Mouse (Mus musculus) heart, postnatal 36 days (tissue): ENCODE data around the gene Tmem69. TPM values are rescaled to one million over a fixed set of nuclear protein-coding genes. Genes with fewer than 3 reads are reported as not detected.

Experiments used
- DNase-seq, 2 experiments: peaks; one replicate each; pipeline ENCODE4 v3.0.0; 2021 to 2022
- intact Hi-C: fragments of 180-260 bp; cut with DNase I; formaldehyde crosslinking; loops from one replicate; pipeline ENCODE4 v1.15.1; 2025
- total RNA-seq, 2 experiments: library from RNA; stranded (reverse); gene quantifications; 2 replicates each; pipeline ENCODE4 v1.2.3; 2021

Tmem69 gene
- total RNA-seq: 10 to 100 TPM; 21.2 to 26.4 TPM

DNA sequence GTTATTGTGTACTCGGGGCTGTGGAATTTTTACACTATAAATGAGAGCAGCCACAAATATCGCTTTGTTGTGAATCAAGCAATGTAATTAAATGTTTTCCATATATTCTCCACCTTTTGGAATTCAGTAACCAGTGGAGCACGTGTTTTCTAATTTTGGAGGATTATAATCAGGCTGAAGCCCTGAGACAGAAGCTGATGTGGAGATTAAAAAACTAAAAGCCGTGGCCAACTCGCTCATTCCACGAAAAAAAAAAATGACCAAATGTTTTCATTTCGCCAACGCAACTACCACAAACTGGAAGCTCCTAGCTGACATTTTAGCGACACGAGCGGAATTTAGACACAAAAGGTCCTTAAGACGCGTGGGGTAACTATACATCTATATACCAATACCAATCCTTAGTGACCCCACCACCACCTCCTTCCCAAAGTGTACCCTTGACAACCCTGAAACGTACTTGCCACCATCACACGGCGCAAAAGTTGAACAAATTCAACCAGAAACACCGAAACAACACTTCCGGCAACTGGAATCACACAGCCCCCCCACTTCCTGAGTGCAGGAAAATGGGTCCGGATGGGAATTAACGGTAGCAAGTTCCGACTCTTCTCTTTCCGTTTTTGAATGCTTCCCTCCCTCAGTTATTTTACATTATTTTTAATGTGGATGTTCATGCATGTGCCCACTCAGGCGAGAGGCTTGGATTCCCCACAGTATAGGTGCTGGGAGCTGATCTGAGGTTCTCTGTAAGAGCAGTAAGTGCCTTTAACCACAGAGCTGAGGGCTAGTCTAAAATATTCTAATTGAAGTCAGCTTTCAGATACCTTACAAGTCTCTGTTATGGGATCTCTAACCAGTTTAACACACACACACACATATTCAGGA lies at the start of gene Tmem69:
Gene Tmem69, minus strand, starts transcription at position 524 of the 888 bp plus-strand sequence.
- DNase-seq: peak; percentile 74 to 80
- intact Hi-C loops: loop anchor here (1.0 to 5.0 kb wide), 4 partner anchors 48 to 393 kb away; partner anchors contain the start of genes Ipp, Mast2 and Prdx1

DNA sequence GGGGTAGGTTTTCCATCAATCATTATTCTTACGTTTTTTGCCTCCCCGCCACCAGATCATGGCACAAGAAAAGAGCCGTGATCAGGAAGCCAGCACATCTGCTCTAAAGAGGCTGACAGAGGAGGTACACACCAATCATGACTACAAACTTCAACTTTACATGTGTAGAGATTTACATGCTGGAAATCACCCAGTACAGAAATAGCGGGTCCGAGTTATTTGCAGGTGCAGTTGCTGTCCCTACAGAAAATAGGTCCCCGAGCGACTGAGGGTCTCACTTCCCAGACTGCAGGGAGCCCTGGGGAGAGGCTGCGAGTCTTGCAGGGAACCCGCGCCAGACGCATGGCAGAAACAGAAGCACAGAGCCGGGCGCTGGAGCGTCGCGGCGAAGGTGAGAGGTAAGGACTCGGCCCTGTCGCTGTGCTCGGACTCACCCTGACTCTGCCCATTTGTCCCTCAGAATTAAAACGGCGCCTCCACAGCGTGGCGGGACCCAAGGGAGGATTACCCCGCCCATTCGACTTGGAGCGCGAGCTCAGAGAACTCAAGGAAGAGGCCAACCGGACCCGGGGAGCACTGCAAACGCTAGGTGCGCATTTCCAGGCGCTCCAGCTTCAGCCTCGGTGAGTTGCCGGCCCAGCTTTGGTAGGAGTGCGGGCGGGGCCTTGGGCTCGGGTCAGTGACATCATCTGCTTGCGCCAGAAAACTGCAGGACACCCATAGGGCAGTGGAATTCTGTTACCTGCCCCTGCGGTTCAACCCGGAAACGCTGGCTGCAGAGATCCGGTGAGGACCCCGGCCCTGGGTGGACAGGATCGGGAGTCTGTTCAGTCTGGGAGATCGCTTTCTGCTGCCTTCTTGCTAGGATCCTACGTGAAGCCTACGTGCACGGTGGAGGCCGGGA lies 41.5 kb upstream of the Tmem69 start:
- DNase-seq: peak; percentile 84 to 85
- intact Hi-C loops: loop anchor here (5.0 kb wide), 1 partner anchor 255 kb away; no protein-coding TSS in a partner anchor

DNA sequence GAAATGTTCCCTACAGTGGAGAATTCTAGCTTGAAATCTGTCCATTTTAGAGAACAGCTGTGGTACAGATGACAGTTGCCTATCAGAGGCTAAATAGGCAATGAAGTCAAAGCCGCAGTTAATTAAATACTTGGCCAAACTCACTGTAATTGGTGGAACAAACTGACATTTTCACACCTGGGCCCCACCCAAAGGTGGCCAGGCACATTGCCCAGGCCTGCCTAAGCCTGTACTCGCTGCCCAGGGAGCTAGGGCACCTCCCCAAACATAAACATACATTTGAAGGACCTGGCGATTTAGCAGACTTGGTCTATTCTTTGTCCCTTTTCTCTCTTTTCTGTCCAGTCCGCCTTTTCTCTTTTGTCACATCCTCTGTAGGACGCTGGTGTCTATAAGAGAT lies 40.6 kb upstream of the Tmem69 start, which contains the start of gene Ccdc17:
Gene Ccdc17, plus strand, starts transcription at position 276 of the 400 bp plus-strand sequence.
- DNase-seq: no peak
- intact Hi-C loops: loop anchor here (5.0 kb wide), 1 partner anchor 254 kb away; no protein-coding TSS in a partner anchor

DNA sequence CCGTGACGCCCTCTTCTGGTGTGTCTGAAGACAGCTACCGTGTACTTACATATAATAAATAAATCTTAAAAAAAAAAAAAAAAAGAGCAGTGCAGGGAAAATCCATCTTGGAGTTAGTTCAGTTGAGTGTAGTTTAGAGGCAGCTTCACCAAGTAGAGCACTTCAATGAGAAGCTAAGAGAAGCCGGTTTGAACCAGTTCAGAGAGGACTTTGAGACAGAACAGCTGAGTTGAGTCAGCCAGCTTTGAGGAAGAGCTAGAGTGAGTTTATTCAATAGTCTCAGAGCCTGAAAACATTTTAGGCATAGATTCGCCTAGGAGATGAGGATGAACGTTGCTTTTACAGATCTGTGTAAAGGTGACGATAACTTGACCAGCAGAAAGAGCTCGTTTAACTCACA lies 40.1 kb upstream of the Tmem69 start:
- DNase-seq: no peak
- intact Hi-C loops: loop anchor here (5.0 kb wide), 1 partner anchor 253 kb away; no protein-coding TSS in a partner anchor

DNA sequence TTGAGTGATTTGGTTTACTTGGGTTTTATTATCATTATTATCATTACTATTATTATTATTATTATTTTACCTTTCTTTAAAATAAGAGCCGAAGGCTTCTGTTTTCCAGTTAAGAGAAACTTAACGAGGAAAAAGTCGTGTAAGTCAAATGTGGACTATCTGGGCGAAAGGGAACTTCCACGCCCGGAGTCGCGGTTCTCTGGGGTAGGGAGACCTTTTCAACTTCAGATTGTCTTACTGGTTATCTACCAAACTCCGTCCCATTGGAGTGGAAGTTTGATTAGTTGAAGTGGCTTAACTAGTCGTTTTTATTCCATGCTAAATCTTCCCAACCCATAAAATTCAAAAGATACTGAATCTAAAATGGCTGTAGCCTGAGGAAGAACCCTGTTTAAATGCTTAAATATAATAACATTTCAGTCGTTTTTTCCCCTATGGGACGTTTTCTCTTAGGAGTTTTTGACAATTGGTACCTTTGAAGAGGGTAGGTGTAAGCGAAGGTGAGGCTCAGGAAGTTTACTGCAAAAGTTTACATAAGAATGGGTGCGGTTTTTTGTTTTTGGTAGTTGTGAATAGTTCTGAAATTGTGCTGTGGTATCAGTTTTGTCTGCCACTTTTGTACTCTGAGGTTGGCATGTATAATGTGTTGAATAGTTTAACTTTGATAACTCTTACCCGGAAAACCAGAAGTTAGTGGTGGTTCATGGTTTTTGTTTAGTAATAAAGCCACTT lies 2.6 kb upstream of the Tmem69 start:
- intact Hi-C loops: loop anchor here (2.0 to 5.0 kb wide), 4 partner anchors 51 to 396 kb away; partner anchors contain the start of genes Ipp, Nasp and Prdx1
- DNase-seq: no peak

DNA sequence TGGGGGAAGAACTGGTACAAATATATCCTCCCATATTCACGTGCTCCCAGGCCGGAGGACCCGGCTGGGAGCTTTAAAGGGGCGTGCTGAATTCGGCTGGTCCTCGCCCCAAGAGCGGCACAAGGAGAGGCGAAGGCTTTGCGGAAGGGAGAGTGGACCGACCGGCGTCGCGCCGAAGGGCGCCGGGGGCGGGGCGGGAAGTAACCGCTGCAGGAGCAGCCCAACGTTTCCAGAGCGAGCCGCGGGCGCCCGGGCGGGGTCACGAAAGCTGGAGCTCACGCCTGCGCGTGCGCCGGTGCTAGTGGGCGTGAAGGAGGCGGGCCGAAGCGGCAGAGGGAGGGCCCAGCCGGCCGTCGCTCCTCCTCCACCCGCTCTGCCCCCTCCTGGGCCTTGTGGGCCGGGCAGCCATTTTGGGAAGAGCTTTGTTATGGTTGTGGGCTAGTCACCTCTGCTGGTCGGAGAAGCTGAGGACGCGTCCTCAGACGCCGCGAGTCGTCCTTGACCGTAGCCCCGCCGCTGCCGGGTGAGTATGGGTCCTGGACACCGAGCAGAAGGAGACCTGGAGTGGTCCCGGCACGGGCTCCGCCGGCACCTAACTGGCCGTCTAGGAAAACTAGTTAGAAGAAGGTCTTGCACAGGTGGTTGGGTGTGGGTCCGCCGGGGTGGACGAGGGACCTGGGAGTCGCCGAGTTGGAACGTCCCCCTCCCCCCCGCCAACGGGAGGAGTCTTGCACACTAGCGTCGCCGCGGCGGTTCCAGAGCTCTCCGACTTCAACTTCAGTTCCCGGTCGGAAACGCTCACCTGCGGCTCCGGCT lies 1.8 kb upstream of the Tmem69 start, which contains the start of gene Gpbp1l1:
Gene Gpbp1l1, plus strand, starts transcription at position 353 of the 816 bp plus-strand sequence.
- DNase-seq: peak; percentile 97 to 99
- intact Hi-C loops: loop anchor here (2.0 to 5.0 kb wide), 4 partner anchors 50 to 395 kb away; partner anchors contain the start of genes Ipp, Nasp and Prdx1

DNA sequence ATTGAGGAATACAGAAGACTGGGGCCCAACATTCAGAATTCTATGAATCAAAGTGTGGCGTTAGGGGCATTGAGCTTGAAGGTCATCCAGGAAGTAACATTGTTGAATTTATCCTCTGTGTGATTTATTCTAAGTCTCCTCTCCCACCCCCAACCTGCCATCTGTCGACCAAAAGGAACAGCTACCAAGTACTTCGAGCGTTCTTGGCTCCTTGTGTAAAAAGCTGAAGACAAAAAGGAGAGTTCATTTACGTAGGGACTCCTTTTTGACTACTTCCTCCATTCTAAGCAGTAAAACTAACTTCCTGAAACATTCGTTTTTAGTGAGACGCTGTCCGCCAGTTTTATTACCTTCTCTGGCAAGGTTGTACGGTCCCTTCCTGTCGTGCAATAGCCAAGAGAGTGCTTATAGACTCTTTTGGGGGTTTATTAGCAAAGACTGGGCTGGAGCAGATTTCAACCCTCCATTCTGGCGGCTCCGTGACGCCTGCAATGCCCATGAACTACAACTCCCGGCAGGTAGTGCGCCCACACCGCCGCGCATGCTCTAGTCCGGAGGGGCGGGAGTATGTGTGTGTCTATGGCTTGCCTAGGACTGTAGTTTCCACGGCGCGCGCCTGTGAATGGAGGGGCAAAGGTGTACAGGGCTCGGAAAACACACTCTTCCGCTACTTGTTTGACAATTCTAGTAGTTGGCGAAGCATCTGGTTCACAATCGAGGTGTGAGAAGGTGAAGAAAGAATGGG lies 997 bp upstream of the Tmem69 start:
- DNase-seq: peak; percentile 93 to 94
- intact Hi-C loops: loop anchor here (5.0 kb wide), 3 partner anchors 49 to 394 kb away; partner anchors contain the start of genes Ipp and Prdx1

DNA sequence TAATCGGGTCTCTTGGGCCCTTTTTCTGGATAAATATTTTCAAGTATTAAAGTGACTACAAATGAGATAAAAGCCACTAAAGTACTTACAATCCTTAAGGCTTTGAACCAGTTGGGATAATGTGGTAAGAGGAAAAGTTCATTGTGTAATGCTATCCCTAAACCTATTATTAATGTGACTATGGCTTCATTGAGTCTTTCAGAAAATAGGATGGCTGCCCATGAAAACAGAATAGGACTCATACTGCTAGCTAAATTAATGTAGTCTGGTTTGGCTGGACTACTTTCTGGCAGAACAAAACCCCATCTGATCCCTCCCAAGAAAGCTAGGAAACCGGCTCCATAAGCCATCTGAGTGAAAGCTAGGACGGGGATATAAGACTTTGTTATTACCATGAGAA lies 2.7 kb downstream of the Tmem69 start:
- intact Hi-C loops: no loop called here
- DNase-seq: no peak

DNA sequence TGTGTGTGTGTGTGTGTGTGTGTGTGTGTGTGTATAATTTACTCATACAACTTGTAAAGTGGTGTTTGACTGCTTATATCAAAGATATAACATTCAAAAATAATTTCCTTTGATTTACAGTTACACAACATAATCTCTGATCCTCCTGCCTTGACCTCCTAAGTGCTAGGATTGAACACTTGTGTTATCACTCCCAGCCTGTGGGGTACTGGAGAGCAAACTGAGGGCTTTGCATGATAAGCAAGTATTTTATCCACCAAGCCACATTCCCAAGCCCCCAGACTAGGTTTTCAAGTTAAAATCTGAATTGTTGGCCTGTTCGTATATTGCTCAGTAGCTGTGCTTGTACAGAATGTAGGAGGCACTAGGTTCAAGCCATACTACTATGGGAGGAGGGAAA lies 5.3 kb downstream of the Tmem69 start:
- intact Hi-C loops: no loop called here
- DNase-seq: no peak

DNA sequence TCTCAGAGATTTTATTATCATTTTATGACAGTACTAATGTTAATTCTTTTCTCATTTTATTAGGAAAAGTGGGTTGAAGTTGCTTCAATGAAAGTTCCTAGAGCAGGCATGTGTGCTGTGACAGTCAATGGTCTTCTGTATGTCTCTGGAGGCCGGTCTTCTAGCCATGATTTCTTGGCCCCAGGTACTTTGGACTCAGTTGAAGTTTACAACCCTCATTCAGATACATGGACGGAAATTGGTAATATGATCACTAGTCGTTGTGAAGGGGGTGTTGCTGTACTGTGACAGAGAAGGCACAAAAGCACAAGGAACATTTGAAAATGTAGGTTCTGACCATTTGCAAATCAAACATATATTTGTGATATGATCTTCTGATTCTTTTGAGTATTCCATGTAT lies 18.0 kb downstream of the Tmem69 start:
- intact Hi-C loops: no loop called here
- no peak for DNase-seq

DNA sequence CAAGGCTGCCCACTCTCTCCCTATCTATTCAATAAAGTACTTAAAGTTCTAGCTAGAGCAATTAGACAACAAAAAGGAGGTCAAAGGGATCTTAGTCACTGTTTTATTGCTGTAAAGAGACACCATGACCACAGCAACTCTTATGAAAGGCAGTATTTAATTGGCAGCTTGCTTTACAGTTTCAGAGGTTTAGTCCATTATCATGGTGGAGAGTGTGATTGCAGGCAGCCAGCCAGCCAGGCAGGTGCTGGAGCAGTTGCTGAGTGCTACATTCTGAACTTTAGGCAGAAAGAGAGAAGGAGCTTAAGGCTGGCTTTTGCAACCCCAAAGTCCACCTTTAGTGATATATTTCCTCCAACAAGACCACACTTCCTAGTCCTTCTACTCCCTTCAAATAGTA lies 19.4 kb downstream of the Tmem69 start:
- no peak for DNase-seq
- intact Hi-C loops: no loop called here

DNA sequence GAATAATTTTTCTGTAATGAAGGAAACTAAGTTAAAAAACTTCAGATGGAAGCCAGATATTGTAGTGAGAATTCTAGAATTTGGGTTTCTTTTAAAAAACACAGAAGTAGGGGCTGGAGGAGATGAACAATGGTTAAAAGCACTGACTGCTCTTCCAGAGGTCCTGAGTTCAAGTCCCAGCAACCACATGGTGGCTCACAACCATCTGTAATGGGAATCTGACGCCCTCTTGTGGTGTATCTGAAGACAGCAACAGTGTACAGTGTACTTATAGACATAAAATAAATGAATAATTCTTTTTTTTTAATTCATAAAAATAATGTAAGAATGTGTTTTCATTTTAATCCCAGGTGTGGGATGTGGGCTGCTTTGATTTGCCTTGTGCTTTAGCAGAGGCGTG lies 24.6 kb downstream of the Tmem69 start:
- no peak for DNase-seq
- intact Hi-C loops: no loop called here

DNA sequence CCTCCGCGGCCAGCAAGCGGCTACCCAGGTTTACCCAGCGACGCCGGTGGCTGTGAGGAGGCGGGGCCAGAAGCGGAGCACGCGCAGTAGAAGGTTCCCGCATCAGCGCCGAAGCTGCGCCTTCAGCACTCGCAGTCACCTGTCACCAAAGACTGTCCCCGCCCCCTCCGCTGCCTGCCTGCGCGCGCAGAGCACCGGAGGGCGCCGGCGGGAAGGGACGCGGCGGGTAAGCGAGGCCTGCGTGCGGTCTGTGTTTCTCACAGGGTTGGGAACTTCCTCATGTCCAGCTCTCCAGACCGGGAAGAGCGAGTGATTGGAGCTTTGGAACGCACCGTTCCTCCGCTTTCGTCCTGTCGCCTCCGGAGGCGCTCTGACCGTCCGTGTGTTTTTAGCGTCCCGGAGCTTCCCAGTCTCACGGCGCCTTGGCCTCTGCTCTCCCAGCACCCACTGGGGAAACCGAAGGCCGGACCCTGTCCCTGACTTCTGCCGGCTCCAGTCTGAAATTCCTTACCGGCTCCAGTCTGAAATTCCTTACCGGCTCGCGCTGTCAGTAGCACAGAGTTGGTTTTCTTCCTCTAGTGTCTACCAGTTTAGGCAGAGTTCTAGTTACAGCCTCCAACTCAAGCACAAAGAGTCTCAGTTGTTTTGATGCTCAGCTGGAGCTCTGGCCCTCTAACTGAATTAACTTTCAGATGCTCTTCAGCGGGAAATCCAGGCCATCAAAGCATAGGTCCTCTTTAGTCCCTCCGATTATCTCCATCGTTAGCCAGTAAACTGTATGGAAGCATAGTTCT lies 48.1 kb downstream of the Tmem69 start, which contains the start of gene Ipp:
Gene Ipp, plus strand, starts transcription at position 125 of the 794 bp plus-strand sequence.
- intact Hi-C loops: loop anchor here (2.0 to 5.0 kb wide), 2 partner anchors 45 to 50 kb away; partner anchors contain the start of genes Gpbp1l1 and Tmem69
- DNase-seq: peak; percentile 92 to 93

DNA sequence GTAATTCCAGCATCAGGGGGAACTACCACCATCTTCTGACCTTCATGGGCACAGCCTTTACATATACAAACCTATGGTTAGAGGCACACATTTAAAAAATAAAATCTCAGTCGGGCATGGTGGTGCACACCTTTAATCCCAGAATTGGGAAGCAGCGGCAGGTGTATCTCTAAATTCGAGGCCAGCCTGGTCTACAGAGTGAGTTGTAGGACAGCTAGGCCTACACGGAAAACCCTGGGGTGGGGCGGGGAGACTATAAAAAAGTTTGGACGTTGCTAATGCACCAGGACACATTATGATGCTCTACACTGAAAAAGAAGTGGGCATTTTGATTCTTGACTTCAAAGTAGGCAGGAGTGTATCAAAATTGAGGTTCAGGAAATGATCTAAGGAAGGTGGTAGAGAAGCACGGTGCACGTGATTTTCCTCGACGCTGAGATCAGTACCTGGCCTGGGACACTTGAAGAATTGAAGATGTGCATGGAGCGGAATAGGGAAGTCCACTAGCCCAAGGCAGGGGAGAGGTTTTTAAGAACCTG lies 48.8 kb downstream of the Tmem69 start:
- no peak for DNase-seq
- intact Hi-C loops: loop anchor here (2.0 to 5.0 kb wide), 2 partner anchors 44 to 50 kb away; partner anchors contain the start of genes Gpbp1l1 and Tmem69
